Mouse (Mus musculus) embryo, embryonic 10.5 days (tissue): ENCODE data around the gene Hspb11.

ENCODE experiments used
- DNase-seq: peaks from one replicate; pipeline ENCODE4 v3.0.0-alpha.2; 2015; ENCODE audit warnings: low spot score

Hspb11 gene

GRCm38 (mm10) chr4:107250494-107250893 lies 2.9 kb upstream of the Hspb11 start:
- peak; percentile 82 for DNase-seq

GRCm38 (mm10) chr4:107252522-107252921 lies 871 bp upstream of the Hspb11 start:
- peak; percentile 30 for DNase-seq

DNA sequence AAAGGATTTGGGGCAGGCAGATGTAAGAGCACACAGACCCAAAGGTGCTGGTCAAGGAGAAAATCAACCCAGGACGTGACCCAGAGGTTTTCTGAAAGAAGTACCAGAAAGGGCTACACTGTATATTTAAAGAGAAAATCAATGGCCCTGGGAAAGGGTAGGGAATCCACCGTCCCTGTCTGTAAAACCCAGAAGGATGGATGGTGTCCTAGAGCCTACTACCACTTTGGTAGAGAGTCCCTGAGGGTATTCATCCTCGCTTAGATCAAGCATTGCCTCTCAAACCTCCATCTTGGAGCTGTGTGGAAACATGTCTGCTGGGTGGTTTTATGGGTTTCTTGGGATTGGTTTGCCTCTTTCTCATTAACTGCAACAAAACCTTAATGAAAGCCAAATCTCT lies 1.0 kb downstream of the Hspb11 start:
- DNase-seq, result peak; percentile 27

GRCm38 (mm10) chr4:107260001-107260400 lies 6.6 kb downstream of the Hspb11 start:
- no peak for DNase-seq

DNA sequence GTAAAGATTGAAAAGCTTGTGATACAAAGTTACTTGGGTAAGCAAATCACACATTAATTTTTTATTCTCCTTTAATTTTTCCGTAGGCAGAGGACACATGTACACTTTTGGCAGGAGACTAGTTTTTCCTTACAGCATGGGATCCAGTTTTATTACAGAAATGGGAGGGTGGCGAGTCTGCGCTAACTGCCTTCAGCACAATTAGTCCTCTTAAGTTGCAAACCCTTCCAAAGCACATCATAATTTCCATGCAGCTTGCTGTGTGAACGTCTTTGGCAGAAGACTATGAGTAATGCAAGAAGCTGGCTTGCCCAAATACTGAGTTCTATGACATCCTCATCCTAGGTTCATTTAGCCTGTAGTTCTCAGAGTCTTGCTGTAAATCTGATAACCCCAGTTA lies 20.3 kb downstream of the Hspb11 start:
- no peak for DNase-seq

GRCm38 (mm10) chr4:107274511-107274910 lies 21.1 kb downstream of the Hspb11 start:
- DNase-seq, result no peak

DNA sequence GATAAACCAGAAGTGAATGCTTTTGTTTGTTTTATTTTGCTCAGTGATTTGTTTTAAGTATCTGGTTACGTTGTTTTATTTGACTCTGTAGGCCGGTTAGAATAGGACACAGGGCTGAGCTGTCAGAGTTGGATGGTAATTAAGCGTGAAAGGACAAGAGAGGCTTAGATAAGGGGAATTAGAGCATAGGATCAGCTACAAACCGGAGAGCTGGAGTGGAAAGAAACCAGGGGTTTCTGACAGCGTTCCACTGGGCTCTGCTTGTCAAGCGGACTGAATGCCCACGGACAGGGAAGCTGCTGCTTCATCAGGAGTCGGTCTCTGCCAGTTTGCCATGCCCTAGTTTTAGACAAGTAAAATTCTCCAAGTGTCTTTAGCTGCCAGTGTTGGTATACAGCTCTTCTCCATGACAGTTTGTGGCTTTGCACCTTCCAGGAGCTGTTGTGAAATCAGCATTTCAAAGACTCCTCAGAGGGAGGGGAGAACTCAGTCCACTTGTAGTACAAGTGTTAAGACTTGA lies 24.9 kb downstream of the Hspb11 start:
- DNase-seq, result peak; percentile 42

- DNase-seq, result no peak
Measured at GRCm38 (mm10) chr4:107280843-107281475, 27.6 kb downstream of the Hspb11 start.

DNA sequence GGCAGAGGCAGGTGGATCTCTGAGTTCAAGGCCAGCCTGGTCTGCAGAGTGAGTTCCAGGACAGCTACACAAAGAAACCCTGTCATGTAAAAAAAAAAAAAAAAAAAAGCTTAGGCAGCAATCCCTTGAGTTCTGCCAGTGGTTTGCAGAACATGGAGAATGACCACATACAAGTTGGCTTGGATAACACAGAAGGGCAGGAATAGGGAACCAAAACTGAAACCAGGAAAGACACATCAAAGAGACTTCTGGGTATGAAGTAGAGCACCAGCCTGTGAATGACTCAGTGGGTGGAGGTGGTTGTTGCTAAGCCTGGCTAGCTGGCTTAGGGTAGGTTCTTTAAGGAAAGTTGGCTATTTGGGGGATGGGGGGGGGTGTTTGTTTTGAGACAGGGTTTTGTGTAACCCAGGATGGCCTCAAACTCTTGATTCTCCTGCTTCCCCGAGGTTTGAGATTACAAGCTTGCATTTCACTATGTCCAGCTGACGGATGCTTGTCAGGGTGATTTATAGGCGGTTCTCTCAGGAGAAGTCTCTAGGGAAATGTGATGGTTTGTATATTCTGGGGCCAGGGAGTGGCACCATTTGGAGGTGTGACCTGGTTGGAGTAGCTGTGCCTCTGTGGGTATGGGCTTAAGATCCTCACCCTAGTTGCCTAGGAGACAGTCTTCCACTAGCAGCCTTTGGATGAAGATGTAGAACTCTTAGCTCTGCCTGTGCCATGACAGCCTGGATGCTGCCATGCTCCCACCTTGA lies 32.2 kb downstream of the Hspb11 start:
- no peak for DNase-seq

GRCm38 (mm10) chr4:107286386-107286785 lies 33.0 kb downstream of the Hspb11 start:
- no peak for DNase-seq

DNA sequence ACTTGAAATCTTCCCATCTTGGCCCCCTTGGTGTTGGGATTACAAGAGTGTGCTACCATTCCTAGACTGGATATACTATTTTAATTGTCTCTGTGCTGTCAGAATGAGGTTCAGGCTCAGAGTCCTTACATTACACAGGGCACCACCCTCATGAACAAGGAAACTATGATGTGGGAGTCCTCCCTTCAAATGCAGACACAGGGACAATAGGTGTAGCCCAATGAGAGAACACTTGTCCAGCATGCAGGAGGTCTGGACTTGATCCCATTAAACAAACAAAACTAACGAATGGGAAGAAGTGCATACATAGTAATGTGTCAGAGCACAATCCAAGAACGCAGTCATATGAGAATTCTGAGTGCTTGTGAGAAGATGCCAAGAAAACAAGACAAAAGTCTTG lies 34.1 kb downstream of the Hspb11 start:
- DNase-seq, result no peak

DNA sequence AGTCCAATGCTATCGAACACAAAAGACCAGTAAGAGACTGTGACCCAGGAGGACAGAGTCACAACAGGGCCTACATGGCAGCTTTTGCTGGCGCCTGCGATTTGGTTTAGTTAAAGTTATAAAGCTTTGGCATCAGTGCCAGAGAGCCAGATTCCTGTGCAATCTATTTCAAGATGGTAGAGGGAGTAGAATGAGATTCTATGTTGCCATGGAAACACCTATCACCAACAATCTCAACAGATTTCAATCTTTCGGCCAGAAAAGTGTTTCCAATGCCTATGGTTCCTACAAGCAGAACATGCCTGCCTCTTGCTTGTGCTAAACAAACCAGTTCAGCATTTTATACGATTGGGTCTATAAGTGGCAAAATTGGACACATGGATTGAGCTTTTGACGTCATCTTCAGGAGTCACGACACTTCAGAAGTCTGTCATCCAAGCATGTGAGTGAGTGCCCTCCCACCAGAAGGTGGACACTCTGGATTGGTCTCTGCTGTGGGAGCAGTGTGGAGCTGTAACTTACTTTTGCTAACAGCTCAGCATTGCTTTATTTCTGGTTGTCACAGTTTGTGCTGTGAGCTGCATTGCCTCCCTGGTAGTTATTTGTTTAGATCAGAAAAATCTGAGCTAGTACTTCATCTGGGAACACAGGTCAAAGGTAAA lies 38.3 kb downstream of the Hspb11 start:
- no peak for DNase-seq

- DNase-seq, result no peak
Measured at GRCm38 (mm10) chr4:107292273-107292662, 38.9 kb downstream of the Hspb11 start.

DNA sequence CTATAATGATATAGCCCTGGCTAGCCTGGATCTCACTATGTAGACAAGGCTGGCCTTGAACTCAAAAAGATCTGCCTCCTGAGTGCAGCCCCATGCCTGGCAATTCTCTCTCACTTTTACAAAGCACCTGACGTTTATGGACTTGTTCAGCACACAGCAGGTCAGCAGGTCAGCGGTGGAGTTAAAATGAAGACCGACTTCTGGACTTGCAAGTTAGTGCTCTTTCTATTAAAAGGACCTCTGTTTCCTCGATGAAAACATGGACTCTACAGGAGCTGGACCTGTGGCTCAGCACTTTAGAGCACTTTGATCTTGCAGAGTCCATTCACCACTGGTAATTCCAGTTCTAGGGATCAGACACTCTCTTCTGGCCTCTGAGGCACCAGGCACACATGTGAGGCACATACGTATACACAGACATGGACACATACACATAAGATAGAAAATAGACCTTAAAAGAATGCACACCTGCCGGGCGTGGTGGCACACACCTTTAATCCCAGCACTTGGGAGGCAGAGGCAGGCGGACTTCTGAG lies 44.7 kb downstream of the Hspb11 start:
- no peak for DNase-seq

GRCm38 (mm10) chr4:107299779-107300340 lies 46.5 kb downstream of the Hspb11 start:
- no peak for DNase-seq

DNA sequence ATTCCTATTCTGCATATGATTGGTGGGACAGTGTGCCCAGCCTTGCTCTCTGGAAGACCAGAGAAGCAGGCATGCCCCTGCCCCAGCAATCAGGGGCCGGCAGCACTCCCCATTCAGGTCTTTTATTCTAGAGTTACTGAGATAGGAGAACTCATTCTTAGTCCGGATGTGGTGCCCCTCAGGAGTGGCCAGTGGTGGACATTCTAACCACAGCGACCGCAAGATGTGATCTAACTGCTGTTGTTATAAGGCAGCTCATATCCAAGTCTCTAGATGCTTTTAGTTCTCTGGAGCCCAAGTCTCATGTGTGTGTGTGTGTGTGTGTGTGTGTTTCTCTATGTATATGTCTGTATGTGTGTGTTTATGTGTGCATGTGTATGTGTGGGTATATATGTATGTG lies 47.0 kb downstream of the Hspb11 start:
- DNase-seq, result no peak

GRCm38 (mm10) chr4:107300902-107301555 lies 47.6 kb downstream of the Hspb11 start:
- no peak for DNase-seq

GRCm38 (mm10) chr4:107302221-107302620 lies 48.8 kb downstream of the Hspb11 start:
- no peak for DNase-seq

- DNase-seq, result no peak
Measured at GRCm38 (mm10) chr4:107302832-107303231, 49.4 kb downstream of the Hspb11 start.

DNA sequence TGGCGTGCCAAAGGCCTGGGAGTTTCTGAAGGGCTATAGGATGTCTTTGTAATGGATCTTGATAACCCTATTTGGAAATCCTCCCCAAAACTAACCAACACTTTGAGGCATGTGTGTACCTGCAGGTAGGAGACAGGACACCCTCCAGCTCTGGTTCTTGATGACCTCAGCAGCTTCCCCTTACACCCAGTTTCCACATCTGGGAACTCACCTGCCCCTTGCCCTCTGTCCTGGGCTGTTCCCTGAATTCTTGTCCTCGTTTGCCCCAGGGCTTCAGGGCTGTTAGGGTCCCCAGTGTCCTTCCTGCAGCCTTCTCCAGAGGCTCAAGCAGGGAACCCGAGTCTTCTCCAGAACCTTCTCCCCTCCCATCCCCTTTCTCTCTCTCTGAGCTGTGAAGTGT lies 50.1 kb downstream of the Hspb11 start:
- DNase-seq, result no peak

- DNase-seq, result no peak
Measured at GRCm38 (mm10) chr4:107306966-107307365, 53.6 kb downstream of the Hspb11 start, which contains the start of gene Dio1. Gene Dio1, minus strand, starts transcription at chr4:107307169.
